Mouse (Mus musculus) liver, postnatal 0 days (tissue): Measurements from ENCODE around the gene Myom1.

Source experiments
- CTCF ChIP-seq: sonication (generic); IDR thresholded peaks from 2 replicates; pipeline ENCODE4 v1.5.1; 2016; ENCODE audit warnings: antibody characterized with exemption, low read depth
- EP300 ChIP-seq: IDR thresholded peaks from 2 replicates; pipeline ENCODE4 v1.6.1; 2016; ENCODE audit warnings: antibody characterized with exemption, low read depth, mild to moderate bottlenecking

GRCm38 (mm10) chr17:71164991-71165390, 162.6 kb downstream of the Myom1 start:
- TF ChIP-seq CTCF: no peak
- TF ChIP-seq EP300: peak; percentile 89
